Mouse (Mus musculus): ENCODE measurements around the gene Lpcat2b.

- TF ChIP-seq CTCF (IDR thresholded peaks at IDR 0.05; ENCODE audit: control insufficient read depth, insufficient read depth, insufficient read length), result no peak
- no peak for TF ChIP-seq CEBPB (IDR thresholded peaks at IDR 0.05; ENCODE audit: low read depth)
- no peak for TF ChIP-seq MYOD1 (IDR thresholded peaks at IDR 0.05; ENCODE audit: control insufficient read depth, insufficient read length, low read depth)
Observed at GRCm38 (mm10) chr5:107421676-107422075, 9.7 kb upstream of the Lpcat2b start.

Measured in C2C12 (cell line).